Mouse (Mus musculus) neural tube, embryonic 10.5 days (tissue): Measurements from ENCODE around the gene Soat2.
A peak's percentile ranks its signal among the peaks of the same experiment; 100 is the strongest.

Source experiments
- DNase-seq: peaks from one replicate; pipeline ENCODE4 v3.0.0-alpha.2; 2017; ENCODE audit warnings: low spot score; ENCODE audit errors: extremely low spot score

Soat2 gene

DNA sequence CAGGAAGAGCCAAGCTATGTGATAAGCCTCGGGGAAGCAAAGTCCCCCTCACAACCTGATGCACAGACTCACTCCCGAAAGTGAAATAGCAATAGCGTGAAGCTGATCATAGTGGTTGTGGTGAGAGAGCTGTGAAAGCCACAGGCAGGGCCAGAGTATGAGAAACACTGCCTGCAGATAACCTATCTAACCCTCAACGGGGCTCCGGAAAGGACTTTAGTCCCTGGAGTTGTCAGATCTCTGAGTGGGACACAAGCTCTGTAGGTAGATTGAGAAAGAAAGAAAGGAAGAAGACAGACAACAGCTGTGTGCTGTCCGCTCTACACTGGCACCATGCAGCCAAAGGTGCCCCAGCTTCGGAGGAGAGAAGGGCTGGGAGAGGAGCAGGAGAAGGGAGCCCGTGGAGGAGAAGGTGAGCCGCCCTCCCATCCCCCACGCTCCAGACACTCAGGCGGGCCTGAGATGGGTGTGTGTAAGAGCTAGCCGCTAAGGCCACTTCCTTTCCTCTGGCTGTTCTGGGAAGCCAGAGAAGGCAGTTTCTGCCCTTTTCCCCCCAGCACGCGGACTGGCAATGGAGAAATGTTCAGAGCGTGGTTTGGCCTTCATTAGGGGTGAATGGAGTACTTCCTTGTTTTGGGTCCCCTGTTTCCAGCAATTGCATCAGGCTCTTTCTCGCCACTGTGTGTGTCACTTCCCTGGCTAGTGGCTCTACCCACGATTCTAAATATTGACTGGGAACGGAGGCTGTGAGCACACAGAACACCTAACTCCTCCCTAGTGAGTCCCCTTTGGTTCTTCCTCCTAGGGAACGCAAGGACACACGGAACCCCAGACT is at the start of gene Soat2:
Gene Soat2, plus strand, starts transcription at position 226 of the 835 bp plus-strand sequence.
- no peak for DNase-seq

DNA sequence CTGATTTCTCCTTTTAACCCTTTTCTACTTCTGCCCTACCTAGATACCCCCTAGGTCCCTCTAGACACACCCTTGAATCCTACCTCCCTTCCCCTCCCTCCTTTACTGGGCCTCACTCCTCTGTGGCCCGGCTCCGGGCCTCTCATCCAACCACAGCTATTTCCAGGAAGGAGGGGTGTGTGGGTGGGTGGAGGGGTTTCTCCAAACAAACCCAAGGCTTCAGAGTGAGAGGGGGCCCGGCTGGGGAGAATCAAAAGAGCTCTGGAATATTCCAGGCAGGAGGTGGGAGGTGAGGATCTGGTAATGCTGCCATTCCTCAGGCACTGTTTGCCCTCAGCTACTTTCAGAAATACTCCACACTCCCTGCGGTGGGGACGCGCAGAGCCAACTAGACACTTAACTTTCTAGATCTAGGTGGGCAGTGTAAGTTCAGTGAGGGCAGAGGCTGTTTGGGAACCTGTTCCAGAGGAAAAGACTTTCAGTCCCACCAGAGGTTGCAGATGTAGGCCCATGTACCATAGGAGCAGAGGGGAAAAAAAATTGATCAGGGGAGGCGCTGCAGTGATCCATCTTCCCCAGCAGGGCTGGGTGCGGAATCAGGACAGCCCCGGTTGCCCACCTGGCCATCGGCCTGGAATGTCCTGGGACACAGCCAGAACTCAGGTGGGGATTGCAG is 49.2 kb upstream of the Soat2 start:
- no peak for DNase-seq

DNA sequence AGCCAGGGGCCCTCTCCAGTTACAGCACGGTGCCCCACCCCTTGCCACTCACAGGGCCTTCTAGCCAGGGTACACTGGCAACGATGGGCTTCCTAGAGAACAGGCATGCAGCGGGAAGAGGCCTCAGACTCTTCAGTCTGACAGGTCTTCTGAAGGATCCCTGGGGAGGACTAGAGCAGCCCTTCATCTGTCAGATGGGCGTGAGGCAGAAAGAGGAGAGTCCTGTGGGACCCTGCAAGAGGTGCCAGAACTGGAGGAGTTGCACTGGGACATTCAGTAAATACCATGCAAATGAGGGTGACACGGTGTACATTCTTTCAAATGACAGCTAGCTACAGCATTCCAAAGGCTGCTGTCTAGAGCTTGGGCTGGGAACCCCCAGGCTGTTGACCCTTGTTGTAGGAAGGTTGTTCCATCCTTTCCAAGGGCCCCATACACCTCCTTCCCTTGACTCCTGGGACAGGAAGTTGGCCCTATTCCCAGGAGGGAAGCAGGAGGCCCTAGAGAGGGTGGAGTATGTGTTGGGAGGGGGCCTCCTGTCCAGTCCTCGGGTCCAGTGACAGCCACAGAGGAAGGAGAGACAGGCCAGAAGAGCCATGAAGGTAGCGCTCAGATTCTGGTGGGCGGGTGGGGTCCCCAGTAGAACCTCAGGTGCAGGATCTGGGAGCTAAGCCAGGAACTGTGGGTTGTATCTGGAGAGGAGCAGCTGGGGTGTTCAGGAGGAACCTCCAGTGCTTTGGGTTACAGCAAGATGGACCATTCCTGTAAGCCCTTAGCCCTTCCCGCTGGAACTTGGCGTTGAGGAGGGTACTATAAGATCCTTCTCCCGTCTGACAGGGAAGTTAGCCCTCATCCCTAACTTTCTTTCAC is 48.4 kb upstream of the Soat2 start:
- DNase-seq: no peak

DNA sequence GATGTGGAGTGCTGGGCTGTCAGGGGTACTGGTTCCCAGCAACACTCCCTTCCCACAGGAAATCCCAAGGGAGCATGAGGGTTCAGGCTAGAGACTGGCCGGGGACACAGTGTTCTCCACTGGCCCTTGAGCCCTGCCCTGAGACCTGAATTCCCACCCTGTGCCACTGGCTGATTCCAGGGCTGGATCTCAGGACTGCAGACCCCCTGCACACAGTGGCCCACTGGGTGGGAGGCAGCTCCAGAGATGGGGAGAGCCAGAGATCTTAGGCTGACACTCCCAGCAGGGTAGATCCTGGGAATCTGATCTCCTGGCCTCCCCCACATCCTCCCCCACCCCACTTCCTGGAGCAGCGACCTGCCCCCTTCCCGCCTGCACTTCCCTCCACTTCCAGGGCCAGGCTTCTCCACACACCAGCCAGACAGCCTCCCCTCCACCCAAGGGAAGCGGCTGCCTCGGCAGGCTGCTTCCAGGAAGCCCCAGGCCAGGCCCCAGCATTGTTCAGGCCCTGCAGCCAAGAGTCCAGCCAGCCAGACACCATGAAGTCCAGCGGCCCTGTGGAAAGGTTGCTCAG is 47.7 kb upstream of the Soat2 start:
- peak; percentile 47 for DNase-seq

DNA sequence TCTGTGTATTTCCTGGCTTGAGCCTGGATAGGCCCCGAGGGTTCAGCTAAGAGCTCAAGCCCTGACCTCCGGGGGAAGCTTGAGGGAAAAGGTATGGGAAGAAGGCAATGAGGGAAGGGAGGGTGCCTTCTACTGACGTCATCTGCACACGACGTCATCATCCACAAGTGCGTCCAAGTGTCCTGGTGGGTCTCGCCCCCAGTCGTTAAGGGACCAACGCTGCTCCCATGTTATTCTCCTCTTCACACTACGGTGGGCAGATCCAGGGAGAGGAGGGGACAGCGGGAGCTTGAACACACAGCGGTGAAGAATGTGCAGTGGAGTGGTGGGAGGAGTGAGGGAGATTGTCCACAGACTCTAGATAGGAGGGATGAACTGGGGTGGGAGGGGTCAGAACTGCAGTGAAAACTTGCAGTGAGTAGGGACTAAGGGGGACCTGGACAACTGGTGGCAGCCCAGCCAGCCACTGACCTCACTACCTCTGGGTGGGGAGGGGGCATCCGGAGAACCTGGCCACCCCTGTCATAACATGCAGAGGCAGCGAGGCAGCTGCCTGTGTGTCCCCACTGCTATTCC is 46.9 kb upstream of the Soat2 start:
- DNase-seq: no peak

DNA sequence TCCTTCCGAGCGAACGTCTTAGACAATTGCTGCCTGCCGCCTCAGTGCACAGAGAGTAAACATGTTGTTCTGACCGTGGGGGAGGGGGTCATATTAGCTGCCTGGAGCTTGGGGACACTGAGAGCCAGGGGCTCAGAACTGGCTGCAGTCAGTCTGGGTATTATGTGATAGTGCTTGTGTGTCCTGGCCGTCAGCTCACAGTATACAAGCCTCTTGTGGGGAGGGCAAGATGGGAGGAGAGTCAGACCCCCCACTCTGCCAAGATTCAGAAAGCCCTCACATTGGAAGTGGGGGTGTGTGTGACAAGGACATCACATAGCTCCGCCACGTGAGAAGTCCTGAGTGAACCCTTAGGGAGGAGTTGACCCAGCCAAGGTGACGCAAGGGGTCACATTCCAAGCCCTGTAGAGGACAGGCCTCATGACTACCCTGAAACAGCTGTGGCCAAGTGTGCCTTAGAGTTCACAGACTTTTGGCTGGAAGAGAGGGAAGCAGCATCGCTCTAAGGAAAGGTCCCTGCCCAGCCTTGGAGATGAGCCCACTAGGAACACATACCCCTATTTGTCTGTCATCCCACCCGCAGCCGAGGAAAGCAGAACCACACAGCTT is 46.3 kb upstream of the Soat2 start:
- peak; percentile 40 for DNase-seq

DNA sequence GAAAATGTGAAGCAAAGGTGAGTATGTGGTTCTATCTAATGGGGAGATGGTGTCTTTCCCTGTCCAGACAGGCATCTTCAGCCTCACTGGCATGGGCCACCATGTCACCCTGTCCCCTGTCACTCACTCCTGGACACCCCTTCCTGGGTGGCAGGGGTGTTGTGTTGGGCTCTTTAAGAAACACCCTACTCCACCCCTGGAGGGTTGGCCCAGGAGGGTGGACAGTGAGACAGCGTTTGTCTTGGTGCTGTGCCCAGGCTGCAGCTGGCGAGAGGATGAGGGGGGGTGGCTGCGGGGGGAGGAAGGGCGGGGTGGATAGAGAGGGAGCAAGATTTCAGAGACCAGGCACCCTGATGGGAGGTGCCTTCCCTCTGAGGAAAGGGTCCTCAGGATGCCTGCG is 45.0 kb upstream of the Soat2 start:
- DNase-seq: no peak

DNA sequence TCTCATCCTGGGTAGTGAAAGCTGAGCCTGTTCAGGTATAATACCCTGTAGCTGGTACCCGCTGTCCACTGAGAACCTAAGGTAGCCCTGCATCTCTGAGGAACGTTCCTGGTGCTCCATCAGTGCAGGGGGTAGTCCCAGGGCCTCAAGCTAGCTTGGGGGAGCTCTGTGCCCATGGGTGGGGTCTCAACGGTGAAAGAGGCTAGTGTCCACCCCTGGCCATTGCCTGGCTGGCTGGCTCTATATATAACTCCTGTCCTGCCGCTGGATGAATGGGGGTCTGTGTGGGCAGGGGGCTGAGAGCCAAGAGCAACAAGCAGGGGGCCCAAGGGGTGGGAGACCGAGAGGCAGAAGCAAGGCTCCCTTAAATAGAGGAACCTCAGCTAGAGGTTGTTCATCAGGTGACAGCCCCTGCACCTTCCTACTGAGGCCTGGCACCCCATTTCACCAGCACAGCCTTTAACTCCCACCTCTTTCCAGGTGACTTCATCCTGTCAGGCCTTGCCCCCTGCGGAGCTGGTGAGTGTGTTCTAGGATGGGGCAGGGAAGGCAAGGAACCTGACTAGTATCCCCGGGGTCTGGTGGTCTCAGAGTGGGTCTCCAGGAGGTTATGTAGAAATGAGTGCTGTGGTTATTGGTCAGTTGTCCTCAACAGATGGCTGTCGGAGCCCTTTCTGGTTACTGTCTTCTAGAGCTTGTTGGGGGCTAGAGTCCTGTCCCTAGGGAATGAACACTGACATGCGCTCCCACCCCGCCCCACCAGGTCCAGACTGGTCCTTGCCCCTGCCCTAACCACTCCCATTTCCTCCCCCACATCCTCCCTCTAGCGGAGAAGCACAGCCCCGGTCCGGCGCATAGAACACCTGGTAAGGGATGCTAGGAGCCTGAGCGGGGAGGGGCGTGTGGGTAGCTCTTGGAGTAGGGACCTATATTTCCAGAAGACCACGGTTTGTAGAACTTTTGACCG is 44.3 kb upstream of the Soat2 start:
- no peak for DNase-seq

DNA sequence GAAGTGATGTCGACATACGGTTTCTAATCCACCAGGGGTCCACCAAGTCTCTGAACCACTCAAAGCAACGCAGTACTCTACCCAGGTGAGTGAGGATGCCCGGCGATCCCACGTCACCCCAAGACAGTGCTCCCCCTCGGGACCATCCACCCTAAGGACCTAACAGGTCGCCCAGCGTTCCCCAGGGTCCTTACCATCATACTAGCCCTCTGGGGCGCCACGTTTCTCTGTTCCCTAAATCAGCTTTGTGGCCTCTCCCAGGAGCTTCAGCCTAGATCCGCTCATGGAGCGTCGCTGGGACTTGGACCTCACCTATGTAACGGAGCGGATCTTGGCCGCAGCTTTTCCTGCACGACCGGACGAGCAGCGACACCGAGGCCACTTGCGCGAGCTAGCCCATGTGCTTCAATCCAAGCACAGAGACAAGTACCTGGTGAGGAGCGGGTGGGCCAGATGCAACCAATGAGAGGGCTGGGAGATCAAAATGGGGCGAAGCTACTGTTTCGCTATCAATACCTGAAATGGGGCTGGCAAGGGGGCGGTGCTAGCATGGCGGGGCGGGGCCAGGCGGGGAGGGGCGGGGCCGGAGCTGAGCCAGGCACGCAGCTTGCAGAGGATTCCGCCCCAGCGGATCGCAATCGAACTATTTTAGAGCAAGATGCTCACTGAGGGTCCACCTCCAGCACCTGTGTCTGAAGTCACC is 43.4 kb upstream of the Soat2 start:
- peak; percentile 51 for DNase-seq

DNA sequence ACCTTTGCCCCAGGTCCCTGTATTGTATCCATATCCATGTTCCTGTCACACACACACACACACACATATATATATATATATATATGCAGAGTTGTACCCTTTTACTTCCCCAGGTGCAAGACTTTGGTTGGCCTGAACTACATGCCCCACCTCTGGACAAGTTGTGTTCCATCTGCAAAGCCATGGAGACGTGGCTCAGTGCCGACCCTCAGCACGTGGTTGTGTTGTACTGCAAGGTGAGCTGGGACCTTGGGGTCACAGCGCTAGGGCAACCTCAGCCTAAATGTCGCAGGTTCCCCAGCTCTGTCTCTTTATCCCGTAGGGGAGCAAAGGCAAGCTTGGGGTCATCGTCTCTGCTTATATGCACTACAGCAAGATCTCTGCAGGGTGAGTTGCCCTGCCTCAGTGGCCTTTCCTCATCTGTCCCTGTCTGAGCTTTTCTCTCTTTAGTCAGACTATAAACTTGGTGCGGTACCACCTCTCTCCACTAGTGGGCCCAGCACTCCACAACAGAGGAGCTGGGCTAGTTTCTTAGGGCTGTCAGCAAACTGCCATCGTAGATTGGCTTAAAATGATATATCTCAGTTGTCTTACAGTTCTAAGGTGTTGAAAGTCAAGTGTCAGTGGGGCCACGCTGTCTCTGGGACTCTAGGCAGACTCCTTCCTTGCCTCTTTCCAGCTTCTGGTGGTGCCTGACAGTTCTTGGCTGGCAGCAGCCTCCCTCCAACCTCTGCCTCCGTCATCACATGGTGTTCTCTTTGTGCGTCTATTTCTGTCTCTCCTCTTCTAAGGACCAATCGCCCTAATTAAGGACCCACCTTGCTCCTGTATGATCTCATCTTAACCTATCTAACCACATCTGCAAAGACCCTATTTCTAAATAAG is 42.4 kb upstream of the Soat2 start:
- DNase-seq: peak; percentile 67

DNA sequence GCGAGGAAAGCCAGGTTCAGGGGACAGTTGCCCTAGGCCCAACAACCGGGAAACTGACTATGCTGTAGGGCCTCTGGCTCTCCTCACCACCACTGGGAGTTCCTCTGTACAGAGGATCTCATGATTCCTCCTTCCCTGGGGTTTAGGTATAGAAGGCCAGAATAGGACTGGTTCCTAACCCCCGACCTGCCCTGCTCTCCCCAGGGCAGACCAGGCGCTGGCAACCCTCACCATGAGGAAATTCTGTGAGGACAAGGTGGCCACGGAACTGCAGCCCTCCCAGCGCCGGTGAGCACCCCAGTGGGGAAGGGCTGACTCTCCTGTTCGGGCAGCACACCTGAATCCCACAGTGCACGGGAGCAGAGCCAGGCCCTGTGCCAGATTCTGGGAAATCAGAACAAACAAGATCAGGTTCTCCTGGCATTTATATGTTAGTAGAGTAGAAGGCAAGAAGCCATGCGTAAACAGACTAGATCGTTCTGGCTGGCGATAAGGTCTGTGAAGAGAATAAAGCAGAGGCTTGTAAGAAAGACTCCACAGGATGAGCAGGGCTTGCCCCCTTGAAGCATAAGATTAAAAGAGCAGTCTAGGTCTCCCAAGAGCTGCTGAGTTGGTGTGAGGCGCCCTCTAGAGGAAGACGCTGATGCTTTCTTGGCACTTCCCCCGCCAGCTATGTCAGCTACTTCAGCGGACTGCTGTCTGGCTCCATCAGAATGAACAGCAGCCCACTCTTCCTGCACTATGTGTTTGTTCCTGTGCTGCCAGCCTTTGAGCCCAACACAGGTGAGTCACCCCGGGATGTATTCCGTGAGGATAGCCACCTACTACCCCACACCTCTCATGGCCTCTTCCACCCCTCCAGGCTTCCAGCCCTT is 41.4 kb upstream of the Soat2 start:
- DNase-seq: peak; percentile 63

DNA sequence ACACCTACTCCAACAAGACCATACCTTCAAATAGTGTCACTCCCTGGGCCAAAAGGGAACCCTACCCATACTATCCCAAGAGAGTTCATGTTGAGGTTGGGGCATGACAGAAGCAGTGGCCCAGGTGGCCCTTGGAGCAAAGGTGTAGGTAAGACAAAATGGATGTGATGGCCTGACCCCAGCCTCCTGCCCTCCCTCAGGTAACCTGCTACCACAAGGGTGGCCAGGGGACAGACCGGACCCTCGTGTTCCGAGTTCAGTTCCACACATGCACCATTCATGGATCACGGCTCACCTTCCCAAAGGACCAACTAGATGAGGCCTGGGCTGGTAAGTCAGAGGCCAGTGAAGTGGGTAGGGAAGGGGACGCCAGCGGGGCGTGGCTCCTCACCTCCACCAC is 40.1 kb upstream of the Soat2 start:
- DNase-seq: no peak

DNA sequence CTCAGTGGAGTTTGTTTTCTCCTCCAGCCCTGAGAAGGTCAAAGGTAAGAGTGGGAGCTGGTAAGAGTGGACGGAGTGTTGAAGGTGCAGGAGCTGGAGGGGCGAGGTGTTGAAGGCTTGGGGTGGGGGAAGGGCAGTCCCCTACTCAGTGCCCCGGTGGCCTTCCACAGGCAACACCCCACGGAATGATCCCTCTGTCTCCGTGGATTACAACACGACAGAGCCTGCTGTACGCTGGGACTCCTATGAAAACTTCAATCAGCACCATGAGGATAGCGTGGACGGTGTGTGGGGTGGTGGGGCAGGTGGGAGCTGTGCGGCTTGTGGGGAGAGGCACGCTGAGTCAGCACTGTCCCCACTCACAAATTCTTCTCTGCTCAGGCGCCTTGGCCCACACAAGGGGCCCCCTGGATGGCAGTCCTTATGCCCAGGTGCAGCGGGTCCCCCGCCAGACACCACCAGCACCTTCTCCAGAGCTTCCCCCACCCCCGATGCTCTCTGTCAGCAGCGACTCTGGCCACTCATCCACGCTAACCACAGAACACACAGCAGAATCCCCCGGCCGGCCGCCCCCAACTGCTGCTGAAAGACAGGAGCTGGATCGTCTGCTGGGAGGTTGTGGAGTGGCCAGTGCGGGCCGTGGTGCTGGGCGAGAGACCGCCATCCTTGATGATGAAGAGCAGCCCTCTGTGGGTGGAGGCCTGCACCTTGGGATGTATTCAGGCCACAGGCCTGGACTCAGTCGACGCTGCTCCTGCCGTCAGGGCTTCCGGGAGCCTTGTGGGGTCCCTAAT is 39.4 kb upstream of the Soat2 start:
- no peak for DNase-seq

DNA sequence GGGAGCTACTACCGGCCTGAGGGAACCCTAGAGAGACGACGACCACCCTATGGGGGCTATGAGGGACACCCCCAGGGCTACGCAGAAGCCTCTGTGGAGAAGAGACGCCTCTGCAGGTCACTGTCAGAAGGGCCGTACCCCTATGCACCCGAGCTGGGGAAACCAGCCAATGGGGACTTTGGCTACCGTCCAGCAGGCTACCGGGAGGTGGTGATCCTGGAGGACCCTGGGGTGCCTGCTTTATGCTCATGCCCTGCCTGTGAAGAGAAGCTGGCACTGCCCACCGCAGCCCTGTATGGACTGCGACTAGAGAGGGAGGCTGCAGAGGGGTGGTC is 38.9 kb upstream of the Soat2 start:
- no peak for DNase-seq

DNA sequence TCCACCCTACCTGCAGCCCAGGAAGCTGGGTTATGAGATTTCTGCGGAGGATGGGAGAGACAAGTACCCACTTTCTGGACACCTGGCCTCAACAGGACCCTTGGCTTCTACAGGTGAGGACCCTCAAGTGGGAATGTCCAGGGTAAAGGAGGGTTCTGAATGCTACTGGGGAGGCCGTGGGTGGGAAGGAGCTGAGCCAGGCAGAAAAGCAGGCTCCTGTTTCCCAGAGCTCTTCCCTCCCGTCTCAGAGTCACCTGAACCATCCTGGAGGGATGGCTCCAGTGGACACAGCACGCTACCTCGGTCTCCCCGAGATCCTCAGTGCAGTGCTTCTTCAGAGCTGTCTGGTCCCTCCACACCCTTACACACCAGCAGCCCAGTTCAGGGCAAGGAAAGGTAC is 38.1 kb upstream of the Soat2 start:
- DNase-seq: no peak

DNA sequence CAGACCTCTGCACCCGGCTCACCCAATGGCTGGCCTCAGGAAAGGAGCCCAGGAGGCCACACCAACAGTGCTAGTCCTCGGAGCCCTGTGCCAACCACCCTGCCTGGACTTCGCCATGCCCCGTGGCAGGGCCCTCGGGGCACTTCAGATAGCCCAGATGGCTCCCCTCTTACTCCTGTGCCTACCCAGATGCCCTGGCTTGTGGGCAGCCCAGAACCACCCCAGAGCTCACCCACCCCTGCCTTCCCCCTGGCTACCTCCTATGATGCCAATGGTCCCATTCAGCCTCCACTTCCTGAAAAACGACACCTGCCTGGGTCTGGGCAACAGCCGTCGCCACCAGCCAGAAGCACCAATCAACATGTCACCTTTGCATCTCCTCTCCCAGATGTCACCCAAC is 37.5 kb upstream of the Soat2 start:
- no peak for DNase-seq
